Mouse (Mus musculus) lung, postnatal 0 days (tissue): ENCODE results near the gene Arl8a. TPM values are rescaled to one million over a fixed set of nuclear protein-coding genes. Genes with fewer than 3 reads are reported as not detected.

Experiments used
- ATAC-seq: fragments of 200-750 bp; cut with Nextera tagmentation; 2 replicates; pipeline ENCODE4 v1.8.0; 2017; ENCODE audit warnings: moderate library complexity
- DNase-seq: peaks from one replicate; pipeline ENCODE4 v3.0.0-alpha.2; 2016; ENCODE audit warnings: low spot score
- H3K27ac ChIP-seq: fragments of 300-500 bp; sonication (generic); 2 replicates; pipeline ENCODE4 v1.5.1; 2014; ENCODE audit warnings: antibody characterized with exemption, mild to moderate bottlenecking, low read length, mixed read lengths
- H3K27me3 ChIP-seq: fragments of 300-500 bp; sonication (generic); replicated peaks from 2 replicates; pipeline ENCODE4 v1.6.1; 2014; ENCODE audit warnings: low read length, mixed read lengths; ENCODE audit not compliant: insufficient read depth
- H3K36me3 ChIP-seq: fragments of 300-500 bp; sonication (generic); 2 replicates; pipeline ENCODE4 v1.6.1; 2014; ENCODE audit warnings: low read length, mixed read lengths; ENCODE audit not compliant: insufficient read depth
- H3K4me1 ChIP-seq: fragments of 300-500 bp; sonication (generic); 2 replicates; pipeline ENCODE4 v1.6.1; 2014; ENCODE audit warnings: antibody characterized with exemption, low read depth, low read length, mixed read lengths; ENCODE audit not compliant: insufficient read depth
- H3K4me2 ChIP-seq: fragments of 300-500 bp; sonication (generic); replicated peaks from 2 replicates; pipeline ENCODE4 v1.6.1; 2014; ENCODE audit warnings: low read depth, mild to moderate bottlenecking, low read length, moderate library complexity, mixed read lengths
- H3K4me3 ChIP-seq: fragments of 300-500 bp; sonication (generic); 2 replicates; pipeline ENCODE4 v1.5.1; 2014; ENCODE audit warnings: low read depth, low read length
- H3K9ac ChIP-seq: fragments of 300-500 bp; sonication (generic); replicated peaks from 2 replicates; pipeline ENCODE4 v1.6.1; 2014; ENCODE audit warnings: low read depth, mild to moderate bottlenecking
- H3K9me3 ChIP-seq: fragments of 300-500 bp; sonication (generic); 2 replicates; pipeline ENCODE4 v1.6.1; 2016; ENCODE audit warnings: low read length, mixed read lengths
- CTCF ChIP-seq: IDR thresholded peaks from 2 replicates; pipeline ENCODE4 v1.5.1; 2016; ENCODE audit warnings: antibody characterized with exemption, mild to moderate bottlenecking
- EP300 ChIP-seq: IDR thresholded peaks from 2 replicates; pipeline ENCODE4 v1.6.1; 2016; ENCODE audit warnings: antibody characterized with exemption, mild to moderate bottlenecking, control low read depth
- WGBS: fragments of 180-500 bp; shearing (Covaris S2); extraction: QIAGEN DNeasy Blood & Tissue Kit; methylation state at CpG from one replicate; pipeline ENCODE4 v1.1.7; 2014; 5-methylcytosine and 5-hydroxymethylcytosine counted together
- polyA plus RNA-seq: library from polyadenylated mRNA; unstranded; fragments of >200 nt; fragmentation: Nextera tagmentation; extraction: Ambion mirVana; gene quantifications from 2 replicates; pipeline ENCODE4 v1.2.1, GENCODE M21; 2015

Arl8a gene
- polyA plus RNA-seq, 1 experiment from 2014 or later, result 51.8 TPM

GRCm38 (mm10) chr1:135170299-135170698, 23.7 kb downstream of the Arl8a start:
- Histone ChIP-seq H3K9me3 (no peaks in the 10 kb centered on the region), H3K4me1 (no peaks in the 10 kb centered on the region), H3K4me3 (no peak overlapping the region), H3K27me3 (no peaks in the 10 kb centered on the region), H3K27ac (no peak overlapping the region), H3K9ac (no peak overlapping the region), H3K4me2 (peak overlapping the region; percentile 5; the same call in 1 of the 2 replicates), H3K36me3 (no peaks in the 10 kb centered on the region)
- WGBS, result 45% methylated on average over 10 of the region's 10 CpGs
- DNase-seq, result no peak
- no peak for TF ChIP-seq CTCF
- TF ChIP-seq EP300, result no peak
- no peak for ATAC-seq

GRCm38 (mm10) chr1:135171202-135171601, 24.6 kb downstream of the Arl8a start:
- H3K27ac ChIP-seq, result no peak overlapping the region
- H3K4me2 ChIP-seq, result no peak overlapping the region
- H3K4me1 ChIP-seq, result no peaks in the 10 kb centered on the region
- no peak overlapping the region for H3K4me3 ChIP-seq
- no peak for ATAC-seq
- TF ChIP-seq EP300, result no peak
- peak; percentile 29 for TF ChIP-seq CTCF
- DNase-seq, result no peak
- no peaks in the 10 kb centered on the region for H3K9me3 ChIP-seq
- no peak overlapping the region for H3K9ac ChIP-seq
- no peaks in the 10 kb centered on the region for H3K27me3 ChIP-seq
- H3K36me3 ChIP-seq, result no peaks in the 10 kb centered on the region
- 78% methylated on average over 7 of the region's 7 CpGs for WGBS

- H3K27me3 ChIP-seq, result no peaks in the 10 kb centered on the region
- H3K4me1 ChIP-seq, result no peaks in the 10 kb centered on the region
- H3K36me3 ChIP-seq, result no peaks in the 10 kb centered on the region
- no peak overlapping the region for H3K9ac ChIP-seq
- TF ChIP-seq EP300 (no peak), CTCF (peak; percentile 88)
- H3K9me3 ChIP-seq, result no peaks in the 10 kb centered on the region
- WGBS, result 44% methylated on average over 6 of the region's 6 CpGs
- ATAC-seq (peak; percentile 83), DNase-seq (peak; percentile 91)
- H3K4me3 ChIP-seq, result no peak overlapping the region
- no peak overlapping the region for H3K27ac ChIP-seq
- no peak overlapping the region for H3K4me2 ChIP-seq
Measured at GRCm38 (mm10) chr1:135171984-135172383, 25.4 kb downstream of the Arl8a start.

GRCm38 (mm10) chr1:135173311-135173710, 26.7 kb downstream of the Arl8a start:
- Histone ChIP-seq H3K4me3 (no peak overlapping the region), H3K9ac (no peak overlapping the region), H3K4me2 (no peak overlapping the region), H3K9me3 (no peaks in the 10 kb centered on the region), H3K4me1 (no peaks in the 10 kb centered on the region), H3K36me3 (no peaks in the 10 kb centered on the region), H3K27ac (no peak overlapping the region), H3K27me3 (no peaks in the 10 kb centered on the region)
- 92% methylated on average over 6 of the region's 6 CpGs for WGBS
- TF ChIP-seq EP300 (no peak), CTCF (no peak)
- no peak for DNase-seq
- ATAC-seq, result no peak

- 65% methylated on average over 3 of the region's 3 CpGs for WGBS
- Histone ChIP-seq H3K27me3 (no peaks in the 10 kb centered on the region), H3K4me3 (no peak overlapping the region), H3K4me2 (no peak overlapping the region), H3K9ac (no peak overlapping the region), H3K36me3 (no peaks in the 10 kb centered on the region), H3K27ac (no peak overlapping the region), H3K4me1 (no peaks in the 10 kb centered on the region), H3K9me3 (no peaks in the 10 kb centered on the region)
- TF ChIP-seq CTCF (no peak), EP300 (no peak)
- ATAC-seq (no peak), DNase-seq (no peak)
Measured at GRCm38 (mm10) chr1:135175176-135175575, 28.6 kb downstream of the Arl8a start.

GRCm38 (mm10) chr1:135177724-135178123, 31.1 kb downstream of the Arl8a start:
- Histone ChIP-seq H3K4me3 (no peak overlapping the region), H3K27ac (no peak overlapping the region), H3K4me2 (no peak overlapping the region), H3K36me3 (no peaks in the 10 kb centered on the region), H3K4me1 (no peaks in the 10 kb centered on the region), H3K9ac (no peak overlapping the region), H3K9me3 (no peaks in the 10 kb centered on the region), H3K27me3 (no peaks in the 10 kb centered on the region)
- DNase-seq, result no peak
- 98% methylated on average over 3 of the region's 3 CpGs for WGBS
- ATAC-seq, result no peak
- no peak for TF ChIP-seq CTCF
- no peak for TF ChIP-seq EP300

- Histone ChIP-seq H3K27ac (no peak overlapping the region), H3K4me1 (no peaks in the 10 kb centered on the region), H3K27me3 (no peaks in the 10 kb centered on the region), H3K4me3 (no peak overlapping the region), H3K9me3 (no peaks in the 10 kb centered on the region), H3K36me3 (no peaks in the 10 kb centered on the region), H3K4me2 (no peak overlapping the region), H3K9ac (no peak overlapping the region)
- TF ChIP-seq EP300, result no peak
- TF ChIP-seq CTCF, result no peak
- WGBS, result 77% methylated on average over 7 of the region's 7 CpGs
- ATAC-seq (no peak), DNase-seq (no peak)
Measured at GRCm38 (mm10) chr1:135178863-135179262, 32.2 kb downstream of the Arl8a start.
